Mouse (Mus musculus): Measurements from ENCODE around the gene Zfp488.

DNA sequence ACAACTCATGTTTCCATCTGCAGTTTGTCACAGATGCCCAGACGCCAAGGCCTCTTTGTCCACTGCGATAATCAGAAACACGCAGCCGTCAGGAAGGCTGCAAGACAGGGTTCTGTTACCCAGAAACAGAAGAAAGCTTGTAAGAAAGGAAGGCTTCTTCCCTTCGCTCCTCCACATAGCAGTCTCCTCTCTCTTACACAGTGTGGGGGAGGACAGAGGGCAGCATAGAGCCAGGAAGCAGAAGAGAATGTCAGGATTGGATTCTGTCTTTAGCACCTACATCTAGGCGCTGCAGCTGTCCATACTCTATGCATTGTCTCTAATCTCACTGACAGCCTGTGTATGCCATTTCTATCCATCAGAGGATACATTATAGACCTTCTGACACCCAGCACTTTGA, 18.9 kb upstream of the Zfp488 start:
- TF ChIP-seq CTCF (IDR thresholded peaks at IDR 0.05; ENCODE audit: low read depth) (no peak), EP300 (IDR thresholded peaks at IDR 0.05; ENCODE audit: low read depth) (no peak)
